Mouse (Mus musculus) midbrain, embryonic 12.5 days (tissue): Measurements from ENCODE around the gene Efl1. TPM values are rescaled to one million over a fixed set of nuclear protein-coding genes. Genes with fewer than 3 reads are reported as not detected.

Experiments
- ATAC-seq: fragments of 200-750 bp; cut with Nextera tagmentation; 2 replicates; pipeline ENCODE4 v1.8.0; 2017; ENCODE audit warnings: low read depth, moderate TSS enrichment, moderate library complexity; ENCODE audit not compliant: low FRiP score
- H3K27ac ChIP-seq: fragments of 300-500 bp; sonication (generic); replicated peaks from 2 replicates; pipeline ENCODE4 v1.5.1; 2016; ENCODE audit warnings: mild to moderate bottlenecking
- H3K27me3 ChIP-seq: fragments of 300-500 bp; sonication (generic); 2 replicates; pipeline ENCODE4 v1.6.1; 2016; ENCODE audit warnings: mild to moderate bottlenecking
- H3K36me3 ChIP-seq: fragments of 300-500 bp; sonication (generic); 2 replicates; pipeline ENCODE4 v1.6.1; 2016
- H3K4me1 ChIP-seq: fragments of 300-500 bp; sonication (generic); 2 replicates; pipeline ENCODE4 v1.6.1; 2016
- H3K4me2 ChIP-seq: fragments of 300-500 bp; sonication (generic); replicated peaks from 2 replicates; pipeline ENCODE4 v1.6.1; 2016; ENCODE audit warnings: mild to moderate bottlenecking, moderate library complexity
- H3K4me3 ChIP-seq: fragments of 300-500 bp; sonication (generic); 2 replicates; pipeline ENCODE4 v1.5.1; 2016; ENCODE audit warnings: mild to moderate bottlenecking
- H3K9ac ChIP-seq: fragments of 300-500 bp; sonication (generic); replicated peaks from 2 replicates; pipeline ENCODE4 v1.6.1; 2016; ENCODE audit warnings: mild to moderate bottlenecking, moderate library complexity
- H3K9me3 ChIP-seq: fragments of 300-500 bp; sonication (generic); 2 replicates; pipeline ENCODE4 v1.6.1; 2016; ENCODE audit warnings: mild to moderate bottlenecking
- whole genome bisulfite sequencing: fragments of 180-500 bp; shearing (Covaris S2); methylation state at CpG from one replicate; pipeline ENCODE4 v1.1.7; 2016; 5-methylcytosine and 5-hydroxymethylcytosine counted together
- polyA plus RNA-seq: library from polyadenylated mRNA; unstranded; fragments of >200 nt; fragmentation: Nextera tagmentation; extraction: Ambion mirVana; gene quantifications from 2 replicates; pipeline ENCODE4 v1.2.1, GENCODE M21; 2016

The Efl1 gene
- polyA plus RNA-seq, 1 experiment from 2014 or later = 21.0 TPM

DNA sequence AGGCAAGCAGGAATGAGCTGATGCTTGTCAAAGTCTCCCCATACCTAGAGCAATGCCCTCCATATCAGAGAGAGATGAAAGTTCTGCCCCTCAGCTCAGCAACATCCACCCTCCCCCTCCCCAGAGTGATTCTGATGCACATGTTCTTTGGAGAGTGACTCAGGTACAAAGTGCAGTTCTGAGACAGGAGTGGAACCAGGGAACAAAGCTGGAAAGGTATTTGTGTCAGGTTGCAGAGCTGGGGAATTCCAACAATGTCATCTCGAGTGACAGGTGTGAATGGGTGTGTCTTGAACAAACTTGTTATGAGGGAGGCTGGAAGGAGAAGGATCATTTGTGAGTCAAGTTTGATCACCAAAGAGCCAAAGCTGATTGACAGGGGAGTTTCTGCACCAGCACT is 146.1 kb downstream of the Efl1 start:
- no peak for ATAC-seq
- H3K4me1 ChIP-seq = peaks cover 6% of the 10 kb centered on the region; the same call in 1 of the 2 replicates

GRCm38 (mm10) chr7:82802206-82802605 is 153.8 kb downstream of the Efl1 start:
- 71% methylated on average over 4 of the region's 4 CpGs for WGBS
- no peak for ATAC-seq
- no peak overlapping the region for H3K27ac ChIP-seq

More for the DNA sequence above, 146.1 kb downstream of the Efl1 start:
- Histone ChIP-seq H3K27ac (no peak overlapping the region), H3K9me3 (no peaks in the 10 kb centered on the region), H3K4me2 (no peak overlapping the region), H3K36me3 (no peaks in the 10 kb centered on the region), H3K4me3 (no peak overlapping the region), H3K9ac (no peak overlapping the region), H3K27me3 (no peaks in the 10 kb centered on the region)
- WGBS = 56% methylated on average over 1 of the region's 1 CpGs

DNA sequence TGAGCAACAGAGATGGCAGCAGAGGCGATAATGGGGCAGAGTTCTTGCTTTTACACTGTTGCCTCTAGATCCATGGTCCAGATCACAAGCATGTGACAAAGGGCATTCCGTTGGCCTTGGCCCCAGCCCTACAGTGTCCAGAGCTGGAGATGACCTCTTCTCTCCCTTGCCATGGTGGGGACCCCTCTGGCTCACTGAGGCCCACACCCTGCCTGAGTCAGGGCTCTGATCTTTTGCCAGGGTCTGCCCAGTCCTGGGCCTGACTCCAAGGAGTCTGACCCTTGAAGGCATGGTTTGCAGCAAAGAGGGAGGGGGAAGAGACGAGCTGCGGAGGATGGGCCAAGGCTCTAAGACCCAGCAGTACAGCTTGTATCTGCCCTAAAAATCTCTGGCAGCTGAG is 159.8 kb downstream of the Efl1 start:
- Histone ChIP-seq H3K4me3 (no peak overlapping the region), H3K27me3 (no peaks in the 10 kb centered on the region), H3K27ac (no peak overlapping the region), H3K36me3 (no peaks in the 10 kb centered on the region), H3K4me1 (peaks cover 9% of the 10 kb centered on the region), H3K9me3 (no peaks in the 10 kb centered on the region), H3K4me2 (no peak overlapping the region), H3K9ac (no peak overlapping the region)
- no peak for ATAC-seq
- WGBS = 81% methylated on average over 4 of the region's 4 CpGs

More at GRCm38 (mm10) chr7:82802206-82802605, 153.8 kb downstream of the Efl1 start:
- no peaks in the 10 kb centered on the region for H3K4me1 ChIP-seq
- no peaks in the 10 kb centered on the region for H3K27me3 ChIP-seq
- H3K9me3 ChIP-seq = no peaks in the 10 kb centered on the region
- no peak overlapping the region for H3K9ac ChIP-seq
- H3K36me3 ChIP-seq = no peaks in the 10 kb centered on the region
- no peak overlapping the region for H3K4me3 ChIP-seq
- H3K4me2 ChIP-seq = no peak overlapping the region

GRCm38 (mm10) chr7:82809126-82809525 is 160.7 kb downstream of the Efl1 start:
- no peak for ATAC-seq
- WGBS = 64% methylated on average over 5 of the region's 5 CpGs
- Histone ChIP-seq H3K36me3 (no peaks in the 10 kb centered on the region), H3K27ac (no peak overlapping the region), H3K4me2 (no peak overlapping the region), H3K9me3 (no peaks in the 10 kb centered on the region), H3K27me3 (no peaks in the 10 kb centered on the region), H3K4me3 (no peak overlapping the region), H3K9ac (no peak overlapping the region), H3K4me1 (peaks cover 9% of the 10 kb centered on the region)

DNA sequence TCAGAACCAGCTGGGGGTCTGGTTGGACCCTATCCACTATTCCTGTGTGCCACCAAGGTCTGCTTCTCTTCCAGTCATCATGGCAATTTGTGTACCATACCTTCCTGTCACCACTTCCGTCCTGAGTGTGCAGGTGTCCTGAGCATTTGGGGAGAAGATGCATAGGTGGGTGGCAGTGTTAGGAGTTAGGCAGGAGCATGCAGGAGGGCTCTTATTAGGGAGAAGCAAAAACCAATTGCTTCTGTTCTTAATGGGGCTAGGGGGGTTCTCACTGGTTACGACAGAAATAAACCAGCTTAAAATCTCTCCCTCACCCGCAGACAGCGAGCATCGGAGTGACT is 162.4 kb downstream of the Efl1 start:
- H3K4me3 ChIP-seq = no peak overlapping the region
- H3K27me3 ChIP-seq = no peaks in the 10 kb centered on the region
- ATAC-seq = peak; percentile 34
- 25% methylated on average over 5 of the region's 5 CpGs for WGBS
- no peak overlapping the region for H3K27ac ChIP-seq
- 0 out of 2 replicates have a peak overlapping the region, but pooled peaks have one; percentile 2 for H3K9ac ChIP-seq
- no peaks in the 10 kb centered on the region for H3K36me3 ChIP-seq
- H3K9me3 ChIP-seq = no peaks in the 10 kb centered on the region
- peak overlapping the region; percentile 37 for H3K4me2 ChIP-seq
- peaks cover 9% of the 10 kb centered on the region for H3K4me1 ChIP-seq

DNA sequence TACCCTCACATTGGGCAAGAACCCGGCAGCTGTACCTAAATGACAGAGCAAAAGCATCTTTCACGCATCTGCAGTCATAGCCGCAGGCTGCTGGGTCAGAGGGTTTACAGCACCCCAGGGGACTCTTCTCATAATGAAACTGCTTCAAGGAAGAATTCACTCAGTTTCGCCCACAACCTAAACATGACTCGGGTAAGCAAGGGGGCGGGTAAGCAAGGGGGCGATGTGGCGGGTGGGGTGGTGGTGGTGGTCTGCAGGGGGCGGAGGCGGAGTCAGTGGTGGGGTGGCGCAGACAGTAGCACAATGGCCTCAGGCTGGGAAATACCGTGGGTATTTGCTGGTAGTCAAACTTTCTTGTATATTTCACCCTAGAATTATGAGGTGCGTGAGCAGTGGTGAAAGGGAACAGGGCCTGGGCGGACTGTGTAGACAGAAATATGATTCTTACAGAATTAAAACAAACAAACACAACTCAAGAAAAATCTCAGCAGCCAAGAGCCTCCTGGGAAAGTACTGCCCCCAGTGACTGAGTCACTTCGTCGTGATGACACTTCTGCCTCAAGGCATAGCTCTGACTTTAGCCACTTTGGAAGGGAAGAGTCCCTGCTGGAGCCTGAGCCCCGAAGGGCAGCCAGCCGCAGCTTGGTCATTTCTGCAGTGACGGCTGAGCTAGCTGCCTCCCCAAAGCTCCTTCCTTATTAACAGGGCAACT is 162.9 kb downstream of the Efl1 start:
- peak; percentile 70 for ATAC-seq
- Histone ChIP-seq H3K4me1 (peaks cover 9% of the 10 kb centered on the region), H3K4me3 (peak overlapping the region; percentile 22), H3K27ac (no peak overlapping the region), H3K36me3 (no peaks in the 10 kb centered on the region), H3K9me3 (no peaks in the 10 kb centered on the region), H3K9ac (peak overlapping the region; percentile 2; the same call in 1 of the 2 replicates), H3K4me2 (peak overlapping the region; percentile 37), H3K27me3 (no peaks in the 10 kb centered on the region)
- WGBS = 16% methylated on average over 19 of the region's 19 CpGs

DNA sequence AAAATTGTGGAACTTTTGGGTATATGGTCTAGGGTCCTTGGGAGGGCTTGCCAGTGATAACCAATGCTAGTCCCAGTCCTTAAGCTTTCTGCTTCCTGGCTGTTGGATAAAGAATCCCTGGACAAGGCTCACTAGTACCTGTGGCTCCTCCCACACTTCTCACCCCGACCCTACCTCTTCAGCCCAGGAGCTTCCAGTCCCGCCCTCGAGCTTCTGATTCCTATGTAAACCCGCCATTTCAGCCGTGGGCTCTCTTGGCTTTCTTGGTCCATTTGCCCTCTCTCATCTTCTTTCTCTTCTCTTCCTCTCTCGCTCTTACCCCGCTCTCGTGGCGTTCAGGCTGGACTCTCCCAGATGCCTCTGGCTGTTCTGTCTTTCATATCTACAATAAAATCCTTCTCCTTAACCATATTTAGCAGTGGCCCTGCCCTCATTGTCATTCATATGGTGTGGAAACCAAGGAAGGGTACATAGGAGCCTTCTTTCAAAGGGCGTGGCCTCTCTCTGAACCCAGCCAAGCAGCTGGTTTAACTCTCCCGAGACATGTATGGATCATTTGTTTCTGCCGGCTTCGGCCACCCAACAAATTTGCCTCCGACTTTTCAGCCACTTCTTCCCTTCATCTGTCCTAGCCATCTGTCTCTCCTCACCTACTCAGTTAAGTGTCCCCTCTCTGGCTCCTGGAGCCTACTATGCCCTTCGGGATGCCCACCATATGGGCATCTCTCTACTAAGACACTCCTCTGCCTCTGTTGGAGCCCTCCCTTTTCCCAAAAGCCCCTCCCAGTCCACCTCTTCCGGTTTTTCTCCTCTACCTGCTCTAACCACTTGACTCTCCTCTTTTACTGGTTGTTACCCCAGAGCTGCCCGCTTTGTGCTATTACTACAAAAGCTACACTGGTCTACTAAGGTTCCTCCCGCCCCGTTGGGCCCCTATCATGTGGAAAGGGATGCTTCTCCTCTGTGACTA is 164.1 kb downstream of the Efl1 start:
- WGBS = 91% methylated on average over 19 of the region's 19 CpGs
- H3K4me1 ChIP-seq = peaks cover 9% of the 10 kb centered on the region
- no peak for ATAC-seq

DNA sequence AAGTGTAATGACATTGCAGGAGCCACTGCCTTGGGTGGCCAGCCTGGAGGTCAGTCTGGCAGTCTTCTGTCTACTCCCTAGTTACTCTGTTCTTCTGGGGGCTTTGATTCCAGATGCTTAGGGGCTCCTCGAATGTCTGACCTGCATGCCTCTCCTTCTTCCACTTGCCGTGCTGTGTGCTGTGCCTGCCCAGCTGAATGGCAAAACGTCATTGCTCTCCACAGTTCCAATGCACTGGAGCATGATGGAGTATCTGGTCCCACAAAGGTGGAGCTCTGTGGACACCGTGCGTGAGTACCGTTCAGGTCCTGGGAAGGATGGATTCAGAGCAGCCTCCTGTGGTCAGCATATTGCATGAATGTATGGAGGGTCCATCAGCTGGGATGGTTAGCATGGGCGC is 171.1 kb downstream of the Efl1 start:
- no peak overlapping the region for H3K4me2 ChIP-seq
- no peak overlapping the region for H3K4me3 ChIP-seq
- ATAC-seq = no peak
- H3K9me3 ChIP-seq = no peaks in the 10 kb centered on the region; the same call in 1 of the 2 replicates
- H3K27ac ChIP-seq = no peak overlapping the region
- H3K9ac ChIP-seq = no peak overlapping the region
- 92% methylated on average over 7 of the region's 7 CpGs for WGBS
- H3K27me3 ChIP-seq = no peaks in the 10 kb centered on the region
- H3K36me3 ChIP-seq = no peaks in the 10 kb centered on the region
- H3K4me1 ChIP-seq = no peaks in the 10 kb centered on the region

More for the DNA sequence above, 164.1 kb downstream of the Efl1 start:
- Histone ChIP-seq H3K27me3 (no peaks in the 10 kb centered on the region), H3K9ac (no peak overlapping the region), H3K27ac (no peak overlapping the region), H3K36me3 (no peaks in the 10 kb centered on the region), H3K4me3 (no peak overlapping the region), H3K4me2 (no peak overlapping the region), H3K9me3 (no peaks in the 10 kb centered on the region; the same call in 1 of the 2 replicates)

DNA sequence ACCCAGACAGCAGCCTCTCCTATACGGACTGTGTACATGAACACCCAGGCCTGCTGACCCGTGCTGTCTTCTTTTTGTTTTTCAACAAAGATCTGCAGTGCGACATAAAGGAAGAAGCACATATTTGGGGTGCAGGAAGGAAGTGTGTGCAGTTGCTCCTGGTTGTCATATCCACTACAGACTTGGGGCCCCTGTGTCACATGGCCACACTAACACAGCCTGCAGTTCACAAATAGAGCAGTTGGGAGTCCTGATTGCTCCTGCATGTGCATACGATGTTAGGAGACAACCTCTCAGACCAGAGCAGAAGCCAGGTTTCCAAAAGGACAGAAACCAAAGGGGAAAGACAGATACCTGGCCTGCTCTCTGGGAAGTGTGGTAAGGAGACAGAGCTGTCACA is 172.2 kb downstream of the Efl1 start:
- ATAC-seq = no peak
- no peaks in the 10 kb centered on the region; the same call in 1 of the 2 replicates for H3K9me3 ChIP-seq
- no peak overlapping the region for H3K9ac ChIP-seq
- no peak overlapping the region for H3K27ac ChIP-seq
- WGBS = 76% methylated on average over 4 of the region's 4 CpGs
- no peaks in the 10 kb centered on the region for H3K36me3 ChIP-seq
- no peaks in the 10 kb centered on the region for H3K4me1 ChIP-seq
- H3K27me3 ChIP-seq = no peaks in the 10 kb centered on the region
- no peak overlapping the region for H3K4me3 ChIP-seq
- H3K4me2 ChIP-seq = no peak overlapping the region

- H3K27ac ChIP-seq = no peak overlapping the region
- no peaks in the 10 kb centered on the region for H3K27me3 ChIP-seq
- no peaks in the 10 kb centered on the region; the same call in 1 of the 2 replicates for H3K9me3 ChIP-seq
- H3K4me2 ChIP-seq = no peak overlapping the region
- no peaks in the 10 kb centered on the region for H3K4me1 ChIP-seq
- WGBS = 85% methylated on average over 3 of the region's 3 CpGs
- no peaks in the 10 kb centered on the region for H3K36me3 ChIP-seq
- ATAC-seq = no peak
- H3K4me3 ChIP-seq = no peak overlapping the region
- H3K9ac ChIP-seq = no peak overlapping the region
These were observed 173.1 kb downstream of the Efl1 start for GRCm38 (mm10) chr7:82821501-82821900.

GRCm38 (mm10) chr7:82822528-82822927 is 174.1 kb downstream of the Efl1 start:
- Histone ChIP-seq H3K4me3 (no peak overlapping the region), H3K36me3 (no peaks in the 10 kb centered on the region), H3K4me2 (no peak overlapping the region), H3K27me3 (no peaks in the 10 kb centered on the region), H3K9me3 (no peaks in the 10 kb centered on the region), H3K27ac (no peak overlapping the region), H3K9ac (no peak overlapping the region), H3K4me1 (no peaks in the 10 kb centered on the region)
- 63% methylated on average over 1 of the region's 1 CpGs for WGBS
- no peak for ATAC-seq
